Mouse (Mus musculus) gastrocnemius, postnatal 10 days (tissue): ENCODE measurements at regions not wholly inside any gene's neighbourhood (a gene's known extent, or its start where the extent isn't known, plus 50 kb on each side); places are given as distances from the start of the nearest gene placed in this dataset.
A peak's percentile ranks its signal among the peaks of the same experiment; 100 is the strongest.

Experiments used
- DNase-seq: peaks from one replicate; pipeline ENCODE4 v3.0.0; 2021; ENCODE audit warnings: mixed read lengths

- no peak for DNase-seq
Observed at GRCm38 (mm10) chr4:31225741-31226140, 738.2 kb upstream of the Map3k7 start.

GRCm38 (mm10) chr4:31268825-31269495 lies 694.9 kb upstream of the Map3k7 start:
- DNase-seq: no peak

- DNase-seq: no peak
Observed at GRCm38 (mm10) chr4:31274131-31274530, 689.8 kb upstream of the Map3k7 start.

- DNase-seq: no peak
Observed at GRCm38 (mm10) chr4:31290301-31290975, 673.5 kb upstream of the Map3k7 start.

GRCm38 (mm10) chr4:31293752-31294151 lies 670.1 kb upstream of the Map3k7 start:
- DNase-seq: no peak

GRCm38 (mm10) chr4:31297848-31298247 lies 666.0 kb upstream of the Map3k7 start:
- DNase-seq: no peak

GRCm38 (mm10) chr4:31319269-31319668 lies 644.6 kb upstream of the Map3k7 start:
- no peak for DNase-seq

- no peak for DNase-seq
Observed at GRCm38 (mm10) chr4:31320734-31321507, 643.0 kb upstream of the Map3k7 start.

GRCm38 (mm10) chr4:31323816-31324215 lies 640.1 kb upstream of the Map3k7 start:
- DNase-seq: no peak

GRCm38 (mm10) chr4:31328798-31329197 lies 635.1 kb upstream of the Map3k7 start:
- no peak for DNase-seq

GRCm38 (mm10) chr4:31331053-31331452 lies 632.8 kb upstream of the Map3k7 start:
- DNase-seq: no peak

- DNase-seq: no peak
Observed at GRCm38 (mm10) chr4:31335686-31336085, 628.2 kb upstream of the Map3k7 start.

GRCm38 (mm10) chr4:31337980-31338379 lies 625.9 kb upstream of the Map3k7 start:
- DNase-seq: no peak

- no peak for DNase-seq
Observed at GRCm38 (mm10) chr4:31343312-31344248, 620.3 kb upstream of the Map3k7 start.

GRCm38 (mm10) chr4:31354046-31354445 lies 609.9 kb upstream of the Map3k7 start:
- peak; percentile 28 for DNase-seq

GRCm38 (mm10) chr4:31354953-31355352 lies 608.9 kb upstream of the Map3k7 start:
- DNase-seq: no peak

GRCm38 (mm10) chr4:31366172-31366571 lies 597.7 kb upstream of the Map3k7 start:
- DNase-seq: no peak

GRCm38 (mm10) chr4:31367031-31367430 lies 596.9 kb upstream of the Map3k7 start:
- no peak for DNase-seq

- DNase-seq: no peak
Observed at GRCm38 (mm10) chr4:31370062-31370461, 593.8 kb upstream of the Map3k7 start.

- no peak for DNase-seq
Observed at GRCm38 (mm10) chr4:31381069-31381969, 582.6 kb upstream of the Map3k7 start.
